Comparison of ENCODE assay signal across 18 mouse cellular contexts in the genomic region with DNA sequence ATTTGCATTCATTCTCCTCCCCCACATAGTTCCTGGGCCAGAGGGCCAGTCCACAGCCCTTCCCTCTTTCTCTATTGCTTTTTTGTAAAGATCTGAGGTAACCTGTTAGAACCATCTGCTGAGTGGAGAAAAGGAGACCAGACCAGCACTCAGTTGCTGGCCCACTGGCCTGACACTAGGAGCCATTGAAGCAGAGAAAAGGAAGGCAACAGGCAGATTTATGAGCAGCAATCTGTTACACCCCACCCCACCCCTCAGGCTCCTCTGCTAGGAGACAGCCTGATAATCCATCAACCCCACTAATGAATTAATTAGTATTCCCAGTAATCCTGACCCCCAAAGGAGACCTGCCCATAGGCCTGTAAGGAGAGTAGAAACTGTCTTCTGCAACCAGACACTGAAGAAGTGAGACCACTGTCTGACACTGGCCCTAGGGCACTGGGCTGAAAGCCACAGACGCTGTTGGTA. TPM values are rescaled to one million over a fixed set of nuclear protein-coding genes. Genes with fewer than 3 reads are reported as not detected.
A peak's percentile ranks its signal among the peaks of the same experiment; 100 is the strongest.
DNase-seq lines count a peak whose midpoint lies in the region; ATAC-seq lines count a peak whose summit lies in the region.
"Had no signal": no experiment of that assay in that cellular context is flagged by ENCODE, and none has a peak within 500 bp of the region (broad histone marks: within the 10 kb centered on the region; RNA-seq: fewer than 3 reads in every experiment).

No protein-coding gene starts in this region.

- H3K27me3 ChIP-seq in embryonic facial prominence, embryonic 14.5 days (replicated peaks; ENCODE audit: control insufficient read depth, insufficient read depth, low read length) = no peaks in the 10 kb centered on the region
- no peaks in the 10 kb centered on the region for H3K27me3 ChIP-seq in hindbrain, embryonic 16.5 days (replicated peaks; ENCODE audit: control insufficient read depth, insufficient read depth, low read length)
- H3K27me3 ChIP-seq: embryonic facial prominence, embryonic 15.5 days had no signal

- H3K4me2 ChIP-seq in embryonic facial prominence, embryonic 14.5 days (ENCODE audit: low read depth, low read length) = no peak overlapping the region
- H3K4me2 ChIP-seq in hindbrain, embryonic 16.5 days (ENCODE audit: low read length) = no peak overlapping the region
- H3K4me2 ChIP-seq: embryonic facial prominence, embryonic 15.5 days; lung, embryonic 14.5 days had no signal

- no peak; the same call in 1 of the 2 replicates for ATAC-seq in embryonic facial prominence, embryonic 14.5 days (ENCODE audit: low read depth)
- ATAC-seq in hindbrain, embryonic 16.5 days = peak; percentile 84
- no peak for ATAC-seq in megakaryocyte, adult 5-6 weeks (ENCODE audit: poor library complexity, severe bottlenecking)
- no peak for ATAC-seq in megakaryocyte-erythroid progenitor cell, adult 5-6 weeks (replicated peaks; ENCODE audit: low FRiP score, low TSS enrichment, poor library complexity, severe bottlenecking)

- WGBS in embryonic facial prominence, embryonic 14.5 days = 13% methylated on average over 1 of the region's 1 CpGs
- WGBS in hindbrain, embryonic 16.5 days = 13% methylated on average over 1 of the region's 1 CpGs

- peak; percentile 66 for DNase-seq in embryo, embryonic 10.5 days (ENCODE audit: low spot score)
- DNase-seq in embryonic facial prominence, embryonic 14.5 days (ENCODE audit: low spot score) = peak; percentile 1
- peak; percentile 42 for DNase-seq in neural tube, embryonic 10.5 days (ENCODE audit: extremely low spot score, low spot score)
- no peak for DNase-seq in right cerebral cortex, postnatal 25 days
- no peak for DNase-seq in lung, adult 18-20 months
- DNase-seq: cerebellum, adult 11 months; kidney, adult 9 months; lung, embryonic 14.5 days had no signal

- no peak overlapping the region for H3K9ac ChIP-seq in embryonic facial prominence, embryonic 14.5 days (ENCODE audit: low read depth, low read length)
- H3K9ac ChIP-seq in hindbrain, embryonic 16.5 days (ENCODE audit: low read depth, low read length) = no peak overlapping the region
- H3K9ac ChIP-seq: embryonic facial prominence, embryonic 15.5 days; lung, embryonic 14.5 days had no signal

- no peak overlapping the region for H3K27ac ChIP-seq in embryonic facial prominence, embryonic 14.5 days (replicated peaks; ENCODE audit: low read depth, low read length)
- H3K27ac ChIP-seq in hindbrain, embryonic 16.5 days (ENCODE audit: low read depth, low read length) = no peak overlapping the region
- H3K27ac ChIP-seq: embryonic facial prominence, embryonic 15.5 days; layer of hippocampus, adult 2 months had no signal

- H3K36me3 ChIP-seq in embryonic facial prominence, embryonic 14.5 days (ENCODE audit: control insufficient read depth, insufficient read depth, low read length) = no peaks in the 10 kb centered on the region
- H3K36me3 ChIP-seq in hindbrain, embryonic 16.5 days (ENCODE audit: control insufficient read depth, insufficient read depth, low read length) = no peaks in the 10 kb centered on the region
- H3K36me3 ChIP-seq: embryonic facial prominence, embryonic 15.5 days had no signal

- H3K4me1 ChIP-seq in embryonic facial prominence, embryonic 14.5 days (ENCODE audit: control insufficient read depth, insufficient read depth, low read length) = no peaks in the 10 kb centered on the region
- H3K4me1 ChIP-seq in hindbrain, embryonic 16.5 days (ENCODE audit: control insufficient read depth, insufficient read depth, low read depth, low read length) = no peaks in the 10 kb centered on the region
- H3K4me1 ChIP-seq: embryonic facial prominence, embryonic 15.5 days had no signal

- H3K4me3 ChIP-seq in embryonic facial prominence, embryonic 14.5 days (ENCODE audit: low read depth, low read length) = no peak overlapping the region
- H3K4me3 ChIP-seq in hindbrain, embryonic 16.5 days (ENCODE audit: low read length) = no peak overlapping the region
- H3K4me3 ChIP-seq: embryonic facial prominence, embryonic 15.5 days; layer of hippocampus, adult 2 months had no signal

- no peaks in the 10 kb centered on the region for H3K9me3 ChIP-seq in embryonic facial prominence, embryonic 14.5 days (ENCODE audit: control insufficient read depth, low read length)
- H3K9me3 ChIP-seq in hindbrain, embryonic 16.5 days (ENCODE audit: control insufficient read depth, low read length) = no peaks in the 10 kb centered on the region
- H3K9me3 ChIP-seq: embryonic facial prominence, embryonic 15.5 days had no signal

RNA-seq across cellular contexts. Expression of gene Neurod4, which starts 2.0 kb away (rescaled TPM):
- polyA plus RNA-seq in embryonic facial prominence, embryonic 14.5 days (2014; fragmentation: Nextera tagmentation; extraction: Ambion mirVana) = 0.09 and 0.22 TPM in 2 replicates
- polyA plus RNA-seq in hindbrain, embryonic 16.5 days (2015; fragmentation: Nextera tagmentation; extraction: Ambion mirVana) = 1.5 and 1.6 TPM in 2 replicates
- not detected in 2 replicates for total RNA-seq in megakaryocyte, adult 5-6 weeks (2015)
- total RNA-seq in megakaryocyte, adult 5-6 weeks (2017) = not detected in 2 replicates
- total RNA-seq in megakaryocyte-erythroid progenitor cell, adult 5-6 weeks (2014; fragmentation: Nextera tagmentation) = not detected in 2 replicates
- total RNA-seq in megakaryocyte-erythroid progenitor cell, adult 5-6 weeks (2017) = not detected in 2 replicates
- total RNA-seq: gastrocnemius, adult 18-20 months; hematopoietic stem cell, adult 5-6 weeks had no signal
- polyA plus RNA-seq: lung, embryonic 14.5 days; small intestine, adult 2 months; stomach, embryonic 16.5 days; urinary bladder, adult 2 months had no signal

RNA-seq across cellular contexts. Expression of gene Tespa1, which starts 40.7 kb away (rescaled TPM):
- 1.7 and 2.2 TPM in 2 replicates for polyA plus RNA-seq in embryonic facial prominence, embryonic 14.5 days (2014; fragmentation: Nextera tagmentation; extraction: Ambion mirVana)
- polyA plus RNA-seq in hindbrain, embryonic 16.5 days (2015; fragmentation: Nextera tagmentation; extraction: Ambion mirVana) = 0.09 TPM in 1 of 2 replicates, not detected in the other
- total RNA-seq in megakaryocyte, adult 5-6 weeks (2015) = 8.2 and 18.6 TPM in 2 replicates
- total RNA-seq in megakaryocyte, adult 5-6 weeks (2017) = 15.5 and 32.0 TPM in 2 replicates
- 2.6 and 3.7 TPM in 2 replicates for total RNA-seq in megakaryocyte-erythroid progenitor cell, adult 5-6 weeks (2014; fragmentation: Nextera tagmentation)
- total RNA-seq in megakaryocyte-erythroid progenitor cell, adult 5-6 weeks (2017) = 10.9 and 12.2 TPM in 2 replicates

Comparison
In these comparisons a context has a peak if more than half of its experiments do, and no peak if none do; other contexts are left out.
1. DNase-seq: peak in embryo, embryonic 10.5 days (single experiment), embryonic facial prominence, embryonic 14.5 days (single experiment) and neural tube, embryonic 10.5 days (single experiment); none in right cerebral cortex, postnatal 25 days (single experiment) and lung, adult 18-20 months (0 of 2).